Mouse (Mus musculus): ENCODE measurements around the gene Inpp5a. TPM values are rescaled to one million over a fixed set of nuclear protein-coding genes. Genes with fewer than 3 reads are reported as not detected.

Inpp5a gene
- polyA plus RNA-seq, 1 experiment from 2014 or later = 17.7 TPM

GRCm38 (mm10) chr7:139397521-139397920 lies 8.6 kb downstream of the Inpp5a start:
- H3K9me3 ChIP-seq (ENCODE audit: low read length) = no peaks in the 10 kb centered on the region
- no peak overlapping the region for H3K27ac ChIP-seq (ENCODE audit: low read length)
- no peaks in the 10 kb centered on the region for H3K27me3 ChIP-seq (ENCODE audit: insufficient read depth, low read length)
- WGBS = 46% methylated on average over 8 of the region's 8 CpGs
- peaks cover 28% of the 10 kb centered on the region for H3K4me1 ChIP-seq (ENCODE audit: insufficient read depth, low read length)
- no peak overlapping the region for H3K4me2 ChIP-seq (replicated peaks; ENCODE audit: low read depth, low read length)
- H3K36me3 ChIP-seq (ENCODE audit: insufficient read depth, low read length) = no peaks in the 10 kb centered on the region
- no peak for ATAC-seq (ENCODE audit: low FRiP score, low TSS enrichment)
- H3K9ac ChIP-seq (replicated peaks; ENCODE audit: low read length) = no peak overlapping the region
- no peak overlapping the region for H3K4me3 ChIP-seq (ENCODE audit: low read length)

DNA sequence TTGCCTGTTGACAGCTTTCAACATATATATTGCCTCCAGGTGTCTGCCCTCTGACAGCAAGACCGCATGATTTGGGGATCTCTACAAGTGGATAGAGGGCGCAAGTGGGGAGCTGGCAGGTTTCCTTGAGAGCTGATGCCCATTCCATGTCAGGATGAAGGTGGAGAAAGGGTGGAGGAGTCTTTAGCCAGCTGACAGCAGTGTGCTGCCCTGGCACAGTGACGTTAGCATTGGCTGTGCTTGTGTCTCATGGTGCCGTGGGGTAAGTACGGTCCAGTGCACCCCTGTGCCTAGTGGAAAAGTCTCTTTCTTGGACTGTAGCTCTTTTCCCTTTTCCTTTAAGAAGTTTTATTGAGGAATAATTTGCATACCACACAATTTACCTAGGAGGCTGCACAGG lies 9.2 kb downstream of the Inpp5a start:
- Histone ChIP-seq H3K36me3 (ENCODE audit: insufficient read depth, low read length) (no peaks in the 10 kb centered on the region), H3K9me3 (ENCODE audit: low read length) (no peaks in the 10 kb centered on the region), H3K4me2 (replicated peaks; ENCODE audit: low read depth, low read length) (no peak overlapping the region), H3K27me3 (ENCODE audit: insufficient read depth, low read length) (no peaks in the 10 kb centered on the region), H3K4me1 (ENCODE audit: insufficient read depth, low read length) (peaks cover 23% of the 10 kb centered on the region), H3K4me3 (ENCODE audit: low read length) (no peak overlapping the region), H3K27ac (ENCODE audit: low read length) (no peak overlapping the region), H3K9ac (replicated peaks; ENCODE audit: low read length) (no peak overlapping the region)
- 78% methylated on average over 5 of the region's 5 CpGs for WGBS
- peak; percentile 62; the same call in 1 of the 2 replicates for ATAC-seq (ENCODE audit: low FRiP score, low TSS enrichment)

- no peaks in the 10 kb centered on the region for H3K36me3 ChIP-seq (ENCODE audit: insufficient read depth, low read length)
- H3K4me1 ChIP-seq (ENCODE audit: insufficient read depth, low read length) = peaks cover 20% of the 10 kb centered on the region
- 53% methylated on average over 6 of the region's 6 CpGs for WGBS
- H3K27me3 ChIP-seq (ENCODE audit: insufficient read depth, low read length) = no peaks in the 10 kb centered on the region
- H3K4me2 ChIP-seq (replicated peaks; ENCODE audit: low read depth, low read length) = no peak overlapping the region
- H3K27ac ChIP-seq (ENCODE audit: low read length) = no peak overlapping the region
- no peak overlapping the region for H3K4me3 ChIP-seq (ENCODE audit: low read length)
- H3K9ac ChIP-seq (replicated peaks; ENCODE audit: low read length) = no peak overlapping the region
- ATAC-seq (ENCODE audit: low FRiP score, low TSS enrichment) = peak; percentile 29; the same call in 1 of the 2 replicates
- H3K9me3 ChIP-seq (ENCODE audit: low read length) = no peaks in the 10 kb centered on the region
These were observed 9.7 kb downstream of the Inpp5a start for GRCm38 (mm10) chr7:139398530-139399021.

- WGBS = 91% methylated on average over 4 of the region's 4 CpGs
- no peak for ATAC-seq (ENCODE audit: low FRiP score, low TSS enrichment)
- H3K4me3 ChIP-seq (ENCODE audit: low read length) = no peak overlapping the region
- H3K4me2 ChIP-seq (replicated peaks; ENCODE audit: low read depth, low read length) = no peak overlapping the region
- H3K4me1 ChIP-seq (ENCODE audit: insufficient read depth, low read length) = peaks cover 20% of the 10 kb centered on the region
- no peak overlapping the region for H3K27ac ChIP-seq (ENCODE audit: low read length)
- no peak overlapping the region for H3K9ac ChIP-seq (replicated peaks; ENCODE audit: low read length)
- no peaks in the 10 kb centered on the region for H3K36me3 ChIP-seq (ENCODE audit: insufficient read depth, low read length)
- no peaks in the 10 kb centered on the region for H3K27me3 ChIP-seq (ENCODE audit: insufficient read depth, low read length)
- no peaks in the 10 kb centered on the region for H3K9me3 ChIP-seq (ENCODE audit: low read length)
These were observed 10.7 kb downstream of the Inpp5a start for GRCm38 (mm10) chr7:139399572-139399971.

- Histone ChIP-seq H3K27me3 (ENCODE audit: insufficient read depth, low read length) (no peaks in the 10 kb centered on the region), H3K4me2 (replicated peaks; ENCODE audit: low read depth, low read length) (no peak overlapping the region), H3K4me3 (ENCODE audit: low read length) (no peak overlapping the region), H3K36me3 (ENCODE audit: insufficient read depth, low read length) (no peaks in the 10 kb centered on the region), H3K9ac (replicated peaks; ENCODE audit: low read length) (no peak overlapping the region), H3K9me3 (ENCODE audit: low read length) (no peaks in the 10 kb centered on the region), H3K4me1 (ENCODE audit: insufficient read depth, low read length) (peaks cover 20% of the 10 kb centered on the region), H3K27ac (ENCODE audit: low read length) (no peak overlapping the region)
- WGBS = 72% methylated on average over 11 of the region's 11 CpGs
- ATAC-seq (ENCODE audit: low FRiP score, low TSS enrichment) = no peak
These were observed 11.2 kb downstream of the Inpp5a start for GRCm38 (mm10) chr7:139399977-139400685.

GRCm38 (mm10) chr7:139400926-139401325 lies 12.0 kb downstream of the Inpp5a start:
- no peaks in the 10 kb centered on the region for H3K9me3 ChIP-seq (ENCODE audit: low read length)
- H3K4me1 ChIP-seq (ENCODE audit: insufficient read depth, low read length) = peaks cover 20% of the 10 kb centered on the region
- ATAC-seq (ENCODE audit: low FRiP score, low TSS enrichment) = no peak
- H3K27me3 ChIP-seq (ENCODE audit: insufficient read depth, low read length) = no peaks in the 10 kb centered on the region
- H3K4me3 ChIP-seq (ENCODE audit: low read length) = no peak overlapping the region
- no peak overlapping the region for H3K4me2 ChIP-seq (replicated peaks; ENCODE audit: low read depth, low read length)
- 75% methylated on average over 3 of the region's 3 CpGs for WGBS
- H3K36me3 ChIP-seq (ENCODE audit: insufficient read depth, low read length) = no peaks in the 10 kb centered on the region
- no peak overlapping the region for H3K27ac ChIP-seq (ENCODE audit: low read length)
- H3K9ac ChIP-seq (replicated peaks; ENCODE audit: low read length) = no peak overlapping the region

GRCm38 (mm10) chr7:139401791-139402190 lies 12.9 kb downstream of the Inpp5a start:
- Histone ChIP-seq H3K4me2 (replicated peaks; ENCODE audit: low read depth, low read length) (no peak overlapping the region), H3K27me3 (ENCODE audit: insufficient read depth, low read length) (no peaks in the 10 kb centered on the region), H3K9me3 (ENCODE audit: low read length) (no peaks in the 10 kb centered on the region), H3K4me1 (ENCODE audit: insufficient read depth, low read length) (peaks cover 20% of the 10 kb centered on the region), H3K9ac (replicated peaks; ENCODE audit: low read length) (no peak overlapping the region), H3K4me3 (ENCODE audit: low read length) (no peak overlapping the region), H3K27ac (ENCODE audit: low read length) (no peak overlapping the region), H3K36me3 (ENCODE audit: insufficient read depth, low read length) (no peaks in the 10 kb centered on the region)
- no peak for ATAC-seq (ENCODE audit: low FRiP score, low TSS enrichment)
- 75% methylated on average over 8 of the region's 8 CpGs for WGBS

DNA sequence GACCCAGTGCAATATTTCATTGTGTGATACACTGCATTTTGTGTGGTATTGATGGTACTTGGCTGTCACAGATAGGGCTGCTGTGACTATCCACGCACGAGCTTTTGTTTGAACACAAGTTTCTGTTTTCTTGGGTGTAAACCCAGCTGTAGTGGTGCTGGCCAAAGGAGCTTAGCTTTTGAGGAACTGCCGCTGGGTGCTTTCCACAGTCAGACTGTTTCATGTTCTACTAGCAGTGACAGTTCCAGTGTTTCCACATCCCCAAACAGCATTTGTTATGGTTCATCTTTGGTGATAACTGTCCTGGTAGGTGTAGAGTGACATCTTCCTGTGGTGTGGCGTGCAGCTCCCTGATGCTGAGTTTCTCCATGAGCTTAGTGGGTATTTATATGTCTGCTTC lies 13.8 kb downstream of the Inpp5a start:
- no peak overlapping the region for H3K4me2 ChIP-seq (replicated peaks; ENCODE audit: low read depth, low read length)
- no peak for ATAC-seq (ENCODE audit: low FRiP score, low TSS enrichment)
- H3K4me3 ChIP-seq (ENCODE audit: low read length) = no peak overlapping the region
- no peaks in the 10 kb centered on the region for H3K36me3 ChIP-seq (ENCODE audit: insufficient read depth, low read length)
- WGBS = 86% methylated on average over 4 of the region's 4 CpGs
- H3K27me3 ChIP-seq (ENCODE audit: insufficient read depth, low read length) = no peaks in the 10 kb centered on the region
- no peak overlapping the region for H3K9ac ChIP-seq (replicated peaks; ENCODE audit: low read length)
- no peaks in the 10 kb centered on the region for H3K9me3 ChIP-seq (ENCODE audit: low read length)
- no peak overlapping the region for H3K27ac ChIP-seq (ENCODE audit: low read length)
- peaks cover 14% of the 10 kb centered on the region for H3K4me1 ChIP-seq (ENCODE audit: insufficient read depth, low read length)

- ATAC-seq (ENCODE audit: low FRiP score, low TSS enrichment) = no peak
- Histone ChIP-seq H3K36me3 (ENCODE audit: insufficient read depth, low read length) (no peaks in the 10 kb centered on the region), H3K4me2 (replicated peaks; ENCODE audit: low read depth, low read length) (no peak overlapping the region), H3K27ac (ENCODE audit: low read length) (no peak overlapping the region), H3K9me3 (ENCODE audit: low read length) (no peaks in the 10 kb centered on the region), H3K9ac (replicated peaks; ENCODE audit: low read length) (no peak overlapping the region), H3K27me3 (ENCODE audit: insufficient read depth, low read length) (no peaks in the 10 kb centered on the region), H3K4me1 (ENCODE audit: insufficient read depth, low read length) (peaks cover 6% of the 10 kb centered on the region), H3K4me3 (ENCODE audit: low read length) (no peak overlapping the region)
- WGBS = 92% methylated on average over 2 of the region's 2 CpGs
These were observed 17.7 kb downstream of the Inpp5a start for GRCm38 (mm10) chr7:139406581-139406980.

DNA sequence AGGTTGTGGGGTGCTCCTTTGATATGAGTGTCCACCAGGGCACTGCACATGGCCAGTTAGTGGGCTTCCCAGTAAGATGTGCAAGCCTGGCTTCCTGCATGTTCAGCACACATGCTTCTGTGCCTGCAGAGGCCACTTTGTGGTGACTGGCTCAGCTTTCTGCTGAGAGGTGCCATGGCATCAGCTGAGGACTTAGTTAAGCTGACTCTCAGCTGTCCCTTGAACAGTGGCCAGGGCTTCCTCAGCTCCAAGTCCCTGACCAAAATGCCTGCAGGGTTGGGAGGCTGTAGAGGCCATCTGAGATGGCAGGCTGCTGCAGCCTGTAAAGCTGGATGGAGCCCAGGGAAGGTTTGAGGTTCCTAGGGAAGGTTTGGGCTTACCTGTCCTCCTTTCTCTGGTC lies 19.1 kb downstream of the Inpp5a start:
- no peaks in the 10 kb centered on the region for H3K27me3 ChIP-seq (ENCODE audit: insufficient read depth, low read length)
- peaks cover 20% of the 10 kb centered on the region for H3K4me1 ChIP-seq (ENCODE audit: insufficient read depth, low read length)
- H3K4me2 ChIP-seq (replicated peaks; ENCODE audit: low read depth, low read length) = no peak overlapping the region
- H3K4me3 ChIP-seq (ENCODE audit: low read length) = no peak overlapping the region
- no peak overlapping the region for H3K27ac ChIP-seq (ENCODE audit: low read length)
- no peak for ATAC-seq (ENCODE audit: low FRiP score, low TSS enrichment)
- H3K9me3 ChIP-seq (ENCODE audit: low read length) = no peaks in the 10 kb centered on the region
- no peaks in the 10 kb centered on the region for H3K36me3 ChIP-seq (ENCODE audit: insufficient read depth, low read length)
- H3K9ac ChIP-seq (replicated peaks; ENCODE audit: low read length) = no peak overlapping the region

Data from kidney, embryonic 16.5 days (tissue).